Mouse (Mus musculus): ENCODE results near the gene Ndrg3. TPM values are rescaled to one million over a fixed set of nuclear protein-coding genes. Genes with fewer than 3 reads are reported as not detected.
"Not testable (repeated sequence)": the region's sequence is repeated elsewhere in the genome, so short reads cannot be mapped to it uniquely, and the experiment has no call there.

Ndrg3 gene
- polyA plus RNA-seq, 1 experiment, result 81.0 TPM

GRCm38 (mm10) chr2:156951301-156952094, 40.4 kb downstream of the Ndrg3 start:
- no peaks in the 10 kb centered on the region for H3K4me1 ChIP-seq (ENCODE audit: control insufficient read depth, insufficient read depth, low read length)
- H3K4me3 ChIP-seq (ENCODE audit: insufficient read depth, low read length), result no peak overlapping the region
- no peak overlapping the region for H3K27ac ChIP-seq (ENCODE audit: insufficient read depth, low read depth, low read length)
- TF ChIP-seq POLR2A (IDR thresholded peaks at IDR 0.05; ENCODE audit: borderline replicate concordance, low read depth, low read length), result no peak
- no peak for TF ChIP-seq CTCF (IDR thresholded peaks at IDR 0.05; ENCODE audit: low read depth, low read length)

- no peak for TF ChIP-seq POLR2A (IDR thresholded peaks at IDR 0.05; ENCODE audit: borderline replicate concordance, low read depth, low read length)
- TF ChIP-seq CTCF (IDR thresholded peaks at IDR 0.05; ENCODE audit: low read depth, low read length), result no peak
- H3K4me3 ChIP-seq (ENCODE audit: insufficient read depth, low read length), result no peak overlapping the region
- H3K4me1 ChIP-seq (ENCODE audit: control insufficient read depth, insufficient read depth, low read length), result no peaks in the 10 kb centered on the region
- no peak overlapping the region for H3K27ac ChIP-seq (ENCODE audit: insufficient read depth, low read depth, low read length)
These were observed 41.0 kb downstream of the Ndrg3 start for GRCm38 (mm10) chr2:156950816-156951215.

GRCm38 (mm10) chr2:156941523-156941922, 50.3 kb downstream of the Ndrg3 start:
- not testable (repeated sequence) for H3K4me1 ChIP-seq (ENCODE audit: control insufficient read depth, insufficient read depth, low read length); H3K27ac ChIP-seq (ENCODE audit: insufficient read depth, low read depth, low read length); H3K4me3 ChIP-seq (ENCODE audit: insufficient read depth, low read length)

- H3K4me1 ChIP-seq (ENCODE audit: control insufficient read depth, insufficient read depth, low read length); H3K4me3 ChIP-seq (ENCODE audit: insufficient read depth, low read length); H3K27ac ChIP-seq (ENCODE audit: insufficient read depth, low read depth, low read length): not testable (repeated sequence)
These were observed 51.9 kb downstream of the Ndrg3 start for GRCm38 (mm10) chr2:156939926-156940325.

GRCm38 (mm10) chr2:156937795-156938194, 54.1 kb downstream of the Ndrg3 start:
- Histone ChIP-seq H3K4me3 (ENCODE audit: insufficient read depth, low read length) (no peak overlapping the region), H3K4me1 (ENCODE audit: control insufficient read depth, insufficient read depth, low read length) (no peaks in the 10 kb centered on the region), H3K27ac (ENCODE audit: insufficient read depth, low read depth, low read length) (no peak overlapping the region)
- TF ChIP-seq POLR2A (IDR thresholded peaks at IDR 0.05; ENCODE audit: borderline replicate concordance, low read depth, low read length) (no peak), CTCF (IDR thresholded peaks at IDR 0.05; ENCODE audit: low read depth, low read length) (no peak)

GRCm38 (mm10) chr2:156935005-156935404, 56.9 kb downstream of the Ndrg3 start:
- TF ChIP-seq POLR2A (IDR thresholded peaks at IDR 0.05; ENCODE audit: borderline replicate concordance, low read depth, low read length) (no peak), CTCF (IDR thresholded peaks at IDR 0.05; ENCODE audit: low read depth, low read length) (no peak)
- no peak overlapping the region for H3K4me3 ChIP-seq (ENCODE audit: insufficient read depth, low read length)
- H3K4me1 ChIP-seq (ENCODE audit: control insufficient read depth, insufficient read depth, low read length), result no peaks in the 10 kb centered on the region
- H3K27ac ChIP-seq (ENCODE audit: insufficient read depth, low read depth, low read length), result no peak overlapping the region

GRCm38 (mm10) chr2:156933426-156933825, 58.4 kb downstream of the Ndrg3 start:
- Histone ChIP-seq H3K4me1 (ENCODE audit: control insufficient read depth, insufficient read depth, low read length) (no peaks in the 10 kb centered on the region), H3K27ac (ENCODE audit: insufficient read depth, low read depth, low read length) (no peak overlapping the region), H3K4me3 (ENCODE audit: insufficient read depth, low read length) (no peak overlapping the region)
- TF ChIP-seq POLR2A (IDR thresholded peaks at IDR 0.05; ENCODE audit: borderline replicate concordance, low read depth, low read length), result no peak
- no peak for TF ChIP-seq CTCF (IDR thresholded peaks at IDR 0.05; ENCODE audit: low read depth, low read length)

GRCm38 (mm10) chr2:156931421-156931820, 60.4 kb downstream of the Ndrg3 start:
- no peak overlapping the region for H3K27ac ChIP-seq (ENCODE audit: insufficient read depth, low read depth, low read length)
- H3K4me3 ChIP-seq (ENCODE audit: insufficient read depth, low read length), result no peak overlapping the region
- TF ChIP-seq CTCF (IDR thresholded peaks at IDR 0.05; ENCODE audit: low read depth, low read length) (no peak), POLR2A (IDR thresholded peaks at IDR 0.05; ENCODE audit: borderline replicate concordance, low read depth, low read length) (no peak)
- no peaks in the 10 kb centered on the region for H3K4me1 ChIP-seq (ENCODE audit: control insufficient read depth, insufficient read depth, low read length)

GRCm38 (mm10) chr2:156930549-156930948, 61.3 kb downstream of the Ndrg3 start:
- TF ChIP-seq CTCF (IDR thresholded peaks at IDR 0.05; ENCODE audit: low read depth, low read length), result no peak
- no peak for TF ChIP-seq POLR2A (IDR thresholded peaks at IDR 0.05; ENCODE audit: borderline replicate concordance, low read depth, low read length)
- no peaks in the 10 kb centered on the region for H3K4me1 ChIP-seq (ENCODE audit: control insufficient read depth, insufficient read depth, low read length)
- no peak overlapping the region for H3K4me3 ChIP-seq (ENCODE audit: insufficient read depth, low read length)
- no peak overlapping the region for H3K27ac ChIP-seq (ENCODE audit: insufficient read depth, low read depth, low read length)

- Histone ChIP-seq H3K27ac (ENCODE audit: insufficient read depth, low read depth, low read length) (no peak overlapping the region), H3K4me3 (ENCODE audit: insufficient read depth, low read length) (no peak overlapping the region), H3K4me1 (ENCODE audit: control insufficient read depth, insufficient read depth, low read length) (peaks cover 2% of the 10 kb centered on the region; the same call in 1 of the 2 replicates)
- TF ChIP-seq POLR2A (IDR thresholded peaks at IDR 0.05; ENCODE audit: borderline replicate concordance, low read depth, low read length) (no peak), CTCF (IDR thresholded peaks at IDR 0.05; ENCODE audit: low read depth, low read length) (no peak)
These were observed 62.2 kb downstream of the Ndrg3 start for GRCm38 (mm10) chr2:156929519-156930120.
